Mouse (Mus musculus) brown adipose tissue, adult 24 weeks (tissue): ENCODE data around the gene Lypd6. TPM values are rescaled to one million over a fixed set of nuclear protein-coding genes. Genes with fewer than 3 reads are reported as not detected.

Experiments used
- H3K27ac ChIP-seq: fragments of 200-500 bp; replicated peaks from 2 replicates; pipeline ENCODE4 v1.5.1; 2012; ENCODE audit warnings: low read depth, mild to moderate bottlenecking, low read length
- H3K4me1 ChIP-seq: fragments of 200-500 bp; 2 replicates; pipeline ENCODE4 v1.6.1; 2012; ENCODE audit warnings: low read length, mixed read lengths; ENCODE audit not compliant: control insufficient read depth, insufficient read depth, insufficient read length
- H3K4me3 ChIP-seq: fragments of 200-500 bp; 2 replicates; pipeline ENCODE4 v1.5.1; 2012; ENCODE audit warnings: low read depth, mild to moderate bottlenecking, low read length, moderate library complexity; ENCODE audit not compliant: insufficient read depth
- polyA plus RNA-seq: library from polyadenylated mRNA; stranded (reverse); fragments of >200 nt; gene quantifications from 2 replicates; pipeline ENCODE4 v1.2.4, GENCODE M21; 2012; ENCODE audit not compliant: missing spikeins, insufficient read depth, insufficient read length

Gene Lypd6
- polyA plus RNA-seq, 1 experiment: not detected

DNA sequence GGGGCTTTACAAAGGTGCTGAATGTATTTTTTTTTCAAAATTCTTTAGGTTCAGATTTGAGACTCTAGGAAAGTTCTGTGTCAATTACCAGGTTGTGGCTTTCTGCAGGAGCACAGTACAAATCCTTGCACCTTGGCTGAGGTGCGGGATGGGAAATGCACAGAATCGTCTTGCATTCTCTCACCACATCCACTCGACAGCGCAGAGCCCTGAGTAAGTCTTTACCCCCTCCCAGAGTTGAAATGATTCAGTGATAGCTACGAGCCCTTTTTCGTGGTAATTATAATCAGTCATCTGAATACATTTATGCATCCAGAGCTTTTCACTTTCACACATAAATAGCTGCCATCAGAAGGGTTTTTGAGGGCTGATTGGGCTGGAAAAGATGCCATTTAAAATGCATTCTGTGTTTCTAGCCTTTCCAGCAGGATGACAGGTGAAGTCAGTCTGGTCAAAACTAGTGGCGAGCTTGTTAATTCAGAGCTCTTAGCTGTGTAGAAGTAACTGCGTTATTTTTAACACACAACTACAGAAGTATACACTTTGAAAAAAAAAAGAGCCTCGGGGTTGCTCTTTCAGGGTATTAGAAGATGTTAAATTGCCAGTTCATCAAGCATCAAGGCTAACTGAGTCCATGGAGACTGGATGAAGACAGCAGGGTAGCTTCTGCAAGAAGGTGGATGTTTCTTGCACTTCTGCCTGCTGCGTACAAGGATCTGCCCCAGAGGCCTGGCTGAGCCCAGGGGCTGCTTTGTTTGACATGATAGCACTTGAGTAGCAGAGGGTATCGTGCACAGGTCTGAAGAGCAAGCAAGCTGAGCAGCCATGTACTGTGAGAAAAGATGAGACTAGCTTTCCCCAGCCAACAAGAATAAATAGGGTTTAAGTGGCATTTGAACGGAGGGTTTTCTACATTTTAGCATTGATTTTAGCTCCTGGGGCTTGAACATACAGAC, 62.4 kb downstream of the Lypd6 start:
- H3K27ac ChIP-seq: no peak overlapping the region
- H3K4me1 ChIP-seq: no peaks in the 10 kb centered on the region
- no peak overlapping the region for H3K4me3 ChIP-seq

DNA sequence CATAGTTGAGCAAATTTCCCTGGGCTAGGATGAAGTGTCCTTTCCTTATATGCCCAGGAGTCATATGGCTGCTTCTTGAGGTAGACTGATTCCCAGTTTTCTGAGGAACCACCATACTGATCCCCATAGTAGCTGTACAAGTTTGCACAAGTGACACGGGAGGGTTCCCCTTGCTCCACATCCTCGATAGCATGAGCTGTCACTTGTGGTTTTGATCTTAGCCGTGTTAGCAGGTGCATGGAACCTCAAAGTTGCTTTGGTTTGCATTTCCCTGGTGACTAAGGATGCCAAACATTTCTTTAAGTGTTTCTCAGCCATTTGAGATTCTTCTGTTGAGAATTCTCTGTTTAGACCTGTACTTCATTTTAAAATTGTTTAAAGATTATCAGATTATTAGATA, 64.4 kb downstream of the Lypd6 start:
- no peak overlapping the region for H3K4me3 ChIP-seq
- no peaks in the 10 kb centered on the region for H3K4me1 ChIP-seq

DNA sequence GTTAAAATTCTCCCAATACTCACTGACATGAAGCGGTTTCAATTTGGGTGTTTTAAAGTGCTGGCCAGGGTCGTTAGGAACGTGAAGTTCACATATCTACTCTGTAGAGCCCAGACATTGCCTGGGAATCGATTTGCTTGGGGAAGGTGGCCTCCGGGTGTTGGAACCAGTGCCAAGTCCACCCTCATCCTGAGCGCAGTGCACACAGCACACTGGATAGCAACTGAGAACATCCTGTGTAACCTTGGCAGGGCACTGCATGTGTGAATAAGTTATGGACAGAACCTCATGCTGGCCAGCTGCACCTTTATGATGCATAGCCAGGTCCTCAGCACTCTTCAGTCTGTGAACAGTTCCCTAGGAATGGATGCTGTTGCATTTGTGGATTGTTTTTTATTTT, 77.4 kb downstream of the Lypd6 start:
- no peak overlapping the region for H3K27ac ChIP-seq
- H3K4me3 ChIP-seq: no peak overlapping the region
- no peaks in the 10 kb centered on the region for H3K4me1 ChIP-seq

More for the DNA sequence above, 64.4 kb downstream of the Lypd6 start:
- no peak overlapping the region for H3K27ac ChIP-seq

GRCm38 (mm10) chr2:50147308-50147707, 81.1 kb downstream of the Lypd6 start:
- no peak overlapping the region for H3K27ac ChIP-seq
- H3K4me1 ChIP-seq: no peaks in the 10 kb centered on the region
- H3K4me3 ChIP-seq: no peak overlapping the region

DNA sequence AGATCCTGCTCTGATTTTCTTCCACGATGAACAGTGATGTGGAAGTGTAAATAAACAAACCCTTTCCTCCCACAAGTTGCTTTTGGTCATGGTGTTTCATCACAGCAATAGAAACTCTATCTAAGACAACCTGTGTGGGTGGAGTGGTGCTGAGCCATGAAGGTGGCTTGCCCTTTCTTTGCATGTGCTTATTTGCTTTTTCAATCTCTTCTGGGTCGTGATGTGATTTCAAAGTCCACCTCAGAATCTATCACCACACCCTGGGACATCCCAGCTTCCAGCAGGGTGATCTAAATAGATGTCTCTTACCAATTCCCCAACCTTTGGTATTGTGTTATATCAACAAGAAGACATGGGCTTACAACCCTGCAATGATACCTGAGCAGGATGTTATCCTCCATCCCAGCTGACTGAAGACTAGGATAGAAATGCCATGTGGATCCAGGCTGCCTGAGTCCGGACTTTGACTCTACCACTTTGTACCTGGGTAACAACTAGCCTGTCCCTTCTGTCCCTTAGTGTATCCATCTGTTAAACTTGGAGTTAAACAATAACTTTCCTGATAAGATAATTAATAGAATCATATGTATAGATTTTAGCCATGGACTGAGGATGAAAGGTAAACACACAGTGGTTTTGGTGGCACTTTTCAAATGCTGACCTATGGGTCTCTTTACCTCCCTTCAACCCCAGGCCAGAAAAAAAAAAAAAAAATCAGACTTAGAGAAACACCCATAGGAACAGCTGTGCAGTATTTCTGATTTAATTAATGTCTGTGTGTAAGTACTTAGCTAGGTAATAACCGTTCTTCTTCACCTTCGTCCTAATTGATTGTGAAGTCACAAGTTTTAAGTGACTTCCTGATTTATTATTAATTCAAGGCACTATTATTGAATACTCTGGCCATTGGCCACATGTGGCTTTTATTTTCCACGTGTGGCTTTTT, 83.3 kb downstream of the Lypd6 start:
- Histone ChIP-seq H3K4me1 (no peaks in the 10 kb centered on the region), H3K27ac (no peak overlapping the region), H3K4me3 (no peak overlapping the region)

DNA sequence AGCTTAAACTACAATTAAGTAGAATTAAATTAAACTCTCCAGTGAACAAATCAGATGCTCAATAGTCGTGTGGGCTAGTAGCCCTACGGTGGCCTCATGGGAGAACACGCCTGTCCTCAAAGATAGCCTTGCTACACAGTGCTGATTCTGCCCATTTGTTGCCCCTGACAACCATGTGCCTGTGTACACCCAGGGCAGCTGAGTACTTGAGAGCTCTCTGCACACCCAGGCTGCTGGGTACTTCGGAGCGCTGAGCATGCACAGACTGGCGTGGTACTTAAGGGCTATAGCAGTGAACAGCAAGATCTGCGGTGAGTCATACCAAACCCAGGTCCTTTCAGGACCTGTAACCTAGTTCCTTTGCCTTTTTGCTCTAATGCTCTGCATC, 84.0 kb downstream of the Lypd6 start:
- H3K4me1 ChIP-seq: no peaks in the 10 kb centered on the region
- H3K4me3 ChIP-seq: no peak overlapping the region

GRCm38 (mm10) chr2:50150816-50151215, 84.6 kb downstream of the Lypd6 start:
- Histone ChIP-seq H3K27ac (no peak overlapping the region), H3K4me1 (no peaks in the 10 kb centered on the region), H3K4me3 (no peak overlapping the region)

More for the DNA sequence above, 84.0 kb downstream of the Lypd6 start:
- no peak overlapping the region for H3K27ac ChIP-seq

- Histone ChIP-seq H3K4me1 (no peaks in the 10 kb centered on the region), H3K4me3 (no peak overlapping the region), H3K27ac (no peak overlapping the region)
Observed at GRCm38 (mm10) chr2:50151401-50151800, 85.2 kb downstream of the Lypd6 start.

DNA sequence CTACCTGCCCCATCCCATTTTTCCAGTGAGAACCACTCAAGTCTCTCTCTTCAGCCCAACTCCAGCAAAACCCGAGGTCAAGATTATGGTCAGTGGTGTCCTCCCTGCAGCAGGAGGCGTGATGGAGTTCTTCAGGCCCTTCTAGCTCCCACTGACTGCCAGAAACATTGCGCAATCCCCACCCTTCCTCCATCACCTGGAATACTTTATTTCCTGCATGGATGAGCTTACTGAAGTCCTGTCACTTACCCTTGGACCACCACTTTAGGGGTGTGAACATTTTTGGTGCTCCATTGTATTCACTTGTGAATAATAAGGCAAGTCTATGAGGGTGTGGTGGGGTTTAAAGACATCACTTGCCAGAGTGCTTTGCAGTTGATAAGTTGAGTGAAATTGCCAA, 85.7 kb downstream of the Lypd6 start:
- no peaks in the 10 kb centered on the region for H3K4me1 ChIP-seq

GRCm38 (mm10) chr2:50156009-50156408, 89.8 kb downstream of the Lypd6 start:
- Histone ChIP-seq H3K27ac (no peak overlapping the region), H3K4me1 (no peaks in the 10 kb centered on the region), H3K4me3 (no peak overlapping the region)

More for the DNA sequence above, 85.7 kb downstream of the Lypd6 start:
- no peak overlapping the region for H3K27ac ChIP-seq
- H3K4me3 ChIP-seq: no peak overlapping the region

DNA sequence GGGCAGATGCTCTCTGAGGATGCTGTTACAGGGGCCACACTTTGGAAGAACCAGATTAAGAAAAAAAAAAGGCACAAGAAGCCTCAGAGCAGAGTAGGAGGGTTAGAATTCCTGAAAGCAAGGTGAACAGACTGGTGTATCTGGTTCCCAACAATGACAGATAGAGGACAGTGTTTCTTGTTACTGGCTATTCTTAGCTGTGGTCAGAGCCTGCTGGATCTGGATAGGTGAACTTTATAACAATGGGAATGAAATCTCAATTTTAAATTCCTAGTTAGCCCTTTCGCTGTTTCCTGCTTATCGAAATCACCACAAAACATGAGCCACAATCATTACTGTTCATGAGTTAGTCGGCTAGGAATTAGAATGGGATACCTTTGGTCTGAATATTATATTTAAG, 93.8 kb downstream of the Lypd6 start:
- Histone ChIP-seq H3K4me3 (no peak overlapping the region), H3K4me1 (no peaks in the 10 kb centered on the region), H3K27ac (no peak overlapping the region)

GRCm38 (mm10) chr2:50163608-50164007, 97.4 kb downstream of the Lypd6 start:
- Histone ChIP-seq H3K27ac (no peak overlapping the region), H3K4me1 (no peaks in the 10 kb centered on the region), H3K4me3 (no peak overlapping the region)

DNA sequence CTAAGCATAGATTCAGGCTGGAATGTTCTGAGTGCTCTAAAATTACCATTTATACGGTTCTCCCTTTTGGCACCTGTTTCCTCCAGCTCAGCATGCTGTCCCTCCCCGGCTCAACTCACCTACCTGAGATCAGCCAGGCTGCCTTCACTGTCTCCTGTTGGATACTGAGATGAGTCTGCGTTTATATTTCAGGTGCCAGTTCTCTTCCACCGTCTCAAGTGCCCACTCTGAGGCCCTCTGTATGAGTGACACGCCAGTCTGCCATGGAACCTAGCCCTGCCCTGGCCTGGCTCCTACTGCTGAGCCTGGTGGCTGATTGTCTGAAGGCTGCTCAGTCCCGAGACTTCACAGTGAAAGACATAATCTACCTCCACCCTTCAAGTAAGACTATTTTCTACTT, 99.0 kb downstream of the Lypd6 start:
- no peak overlapping the region for H3K4me3 ChIP-seq
- no peaks in the 10 kb centered on the region for H3K4me1 ChIP-seq
- no peak overlapping the region for H3K27ac ChIP-seq

DNA sequence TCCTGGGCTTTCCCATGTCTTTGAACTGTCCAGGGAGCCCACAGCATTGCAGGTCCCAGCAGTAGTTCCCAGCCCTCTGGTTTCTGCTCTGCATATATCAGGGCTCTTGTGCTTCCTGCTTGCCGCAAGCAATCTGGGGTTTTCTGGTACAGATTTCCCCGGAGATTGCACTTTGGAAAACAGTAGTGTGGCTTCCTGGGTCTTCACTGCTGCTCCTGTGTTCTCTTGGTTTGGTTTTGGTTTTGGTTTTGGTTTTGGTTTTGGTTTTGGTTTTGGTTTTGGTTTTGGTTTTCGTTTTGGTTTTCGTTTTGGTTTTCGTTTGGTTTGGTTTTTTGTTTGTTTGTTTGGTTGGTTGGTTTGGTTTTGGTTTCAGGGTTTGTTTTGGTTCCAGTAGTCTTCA, 99.9 kb downstream of the Lypd6 start:
- no peak overlapping the region for H3K4me3 ChIP-seq
- H3K27ac ChIP-seq: no peak overlapping the region
- H3K4me1 ChIP-seq: no peaks in the 10 kb centered on the region

DNA sequence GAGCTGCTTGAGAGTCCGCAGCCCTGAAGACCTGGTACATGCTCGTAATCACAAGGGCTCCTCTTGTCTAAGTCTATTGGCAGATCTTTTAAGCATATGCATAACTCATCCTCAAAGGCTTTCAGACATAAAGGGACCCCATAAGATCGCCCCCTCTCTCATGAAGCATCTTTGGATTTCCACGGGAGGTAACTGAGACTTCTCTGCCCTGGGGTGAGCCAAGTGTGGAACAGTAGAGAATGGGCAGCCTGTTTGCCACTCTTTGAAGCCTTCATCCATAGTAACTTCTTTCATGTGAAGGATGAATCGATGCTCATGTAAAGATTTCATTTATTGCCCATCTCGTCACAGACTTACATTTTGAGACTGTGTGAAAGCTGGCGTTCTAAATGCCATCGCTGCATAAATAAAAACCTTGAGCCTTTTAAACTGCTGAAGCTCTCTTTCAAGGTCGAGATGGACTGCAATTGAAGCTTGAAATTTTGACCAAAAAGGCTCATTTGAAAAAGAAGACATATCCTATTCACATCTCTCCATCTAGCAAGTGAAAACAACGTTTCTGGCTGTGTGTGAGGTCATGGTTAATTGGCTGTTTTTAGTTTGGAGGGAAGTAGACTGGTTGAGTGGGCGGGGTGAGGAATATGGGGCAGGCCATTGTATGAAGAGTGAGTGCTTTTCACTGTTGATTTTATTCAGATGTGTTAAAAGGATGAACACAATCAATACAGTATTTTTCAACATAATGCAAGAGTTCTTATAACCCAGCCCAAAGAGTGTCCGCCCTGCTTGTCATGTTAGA, 107.7 kb downstream of the Lypd6 start:
- H3K27ac ChIP-seq: no peak overlapping the region
- no peaks in the 10 kb centered on the region for H3K4me1 ChIP-seq
- no peak overlapping the region for H3K4me3 ChIP-seq
